Mouse (Mus musculus) heart, postnatal 0 days (tissue): ENCODE measurements at regions not wholly inside any gene's neighbourhood (a gene's known extent, or its start where the extent isn't known, plus 50 kb on each side); places are given as distances from the start of the nearest gene placed in this dataset.

Experiments
- ATAC-seq: fragments of 200-750 bp; cut with Nextera tagmentation; 2 replicates; pipeline ENCODE4 v1.8.0; 2017; ENCODE audit warnings: low read depth, moderate number of reproducible peaks, moderate library complexity; ENCODE audit not compliant: insufficient read depth
- DNase-seq: peaks from one replicate; pipeline ENCODE4 v3.0.0-alpha.2; 2016; ENCODE audit warnings: low spot score
- H3K27ac ChIP-seq: fragments of 300-500 bp; sonication (generic); 2 replicates; pipeline ENCODE4 v1.5.1; 2014; ENCODE audit warnings: low read depth, mild to moderate bottlenecking
- H3K27me3 ChIP-seq: fragments of 300-500 bp; sonication (generic); 2 replicates; pipeline ENCODE4 v1.6.1; 2014; ENCODE audit warnings: low read length, mixed read lengths; ENCODE audit not compliant: control insufficient read depth, insufficient read depth
- H3K36me3 ChIP-seq: fragments of 300-500 bp; sonication (generic); replicated peaks from 2 replicates; pipeline ENCODE4 v1.6.1; 2014; ENCODE audit warnings: low read length, mixed read lengths; ENCODE audit not compliant: control insufficient read depth, insufficient read depth
- H3K4me1 ChIP-seq: fragments of 300-500 bp; sonication (generic); 2 replicates; pipeline ENCODE4 v1.6.1; 2014; ENCODE audit warnings: antibody characterized with exemption; ENCODE audit not compliant: control insufficient read depth, insufficient read depth
- H3K4me2 ChIP-seq: fragments of 300-500 bp; sonication (generic); 2 replicates; pipeline ENCODE4 v1.6.1; 2014; ENCODE audit warnings: low read depth, mild to moderate bottlenecking, low read length, moderate library complexity
- H3K4me3 ChIP-seq: fragments of 300-500 bp; sonication (generic); 2 replicates; pipeline ENCODE4 v1.5.1; 2014; ENCODE audit warnings: low read depth, low read length
- H3K9ac ChIP-seq: fragments of 300-500 bp; sonication (generic); replicated peaks from 2 replicates; pipeline ENCODE4 v1.6.1; 2014; ENCODE audit warnings: low read depth, low read length, mixed read lengths
- H3K9me3 ChIP-seq: fragments of 300-500 bp; sonication (generic); replicated peaks from 2 replicates; pipeline ENCODE4 v1.6.1; 2016; ENCODE audit warnings: low read length; ENCODE audit not compliant: control insufficient read depth
- CTCF ChIP-seq: IDR thresholded peaks from 2 replicates; pipeline ENCODE4 v1.5.1; 2016; ENCODE audit warnings: antibody characterized with exemption, control low read depth, low read depth
- EP300 ChIP-seq: IDR thresholded peaks from 2 replicates; pipeline ENCODE4 v1.6.1; 2016; ENCODE audit warnings: antibody characterized with exemption, low read depth
- WGBS: fragments of 180-500 bp; shearing (Covaris S2); extraction: QIAGEN DNeasy Blood & Tissue Kit; methylation state at CpG from one replicate; pipeline ENCODE4 v1.1.7; 2014; 5-methylcytosine and 5-hydroxymethylcytosine counted together

- Histone ChIP-seq H3K4me2 (no peak overlapping the region), H3K4me3 (no peak overlapping the region), H3K9me3 (no peaks in the 10 kb centered on the region), H3K27ac (no peak overlapping the region), H3K9ac (no peak overlapping the region), H3K27me3 (no peaks in the 10 kb centered on the region), H3K36me3 (no peaks in the 10 kb centered on the region), H3K4me1 (no peaks in the 10 kb centered on the region)
- WGBS: 65% methylated on average over 7 of the region's 7 CpGs
- DNase-seq: no peak
- ATAC-seq: no peak
- TF ChIP-seq EP300 (no peak), CTCF (no peak)
Measured at GRCm38 (mm10) chr6:116906426-116907172, 189.9 kb upstream of the Tmem72 start.

GRCm38 (mm10) chr6:116910607-116911006 is 193.9 kb upstream of the Tmem72 start:
- TF ChIP-seq CTCF (no peak), EP300 (no peak)
- Histone ChIP-seq H3K27me3 (no peaks in the 10 kb centered on the region), H3K36me3 (no peaks in the 10 kb centered on the region), H3K4me1 (no peaks in the 10 kb centered on the region), H3K4me3 (no peak overlapping the region), H3K4me2 (no peak overlapping the region), H3K27ac (no peak overlapping the region), H3K9me3 (no peaks in the 10 kb centered on the region), H3K9ac (no peak overlapping the region)
- no peak for ATAC-seq
- DNase-seq: no peak
- whole genome bisulfite sequencing: 86% methylated on average over 7 of the region's 7 CpGs

GRCm38 (mm10) chr6:116912161-116912560 is 195.4 kb upstream of the Tmem72 start:
- Histone ChIP-seq H3K27ac (no peak overlapping the region), H3K4me2 (no peak overlapping the region), H3K36me3 (no peaks in the 10 kb centered on the region), H3K9ac (no peak overlapping the region), H3K4me1 (no peaks in the 10 kb centered on the region), H3K27me3 (no peaks in the 10 kb centered on the region), H3K4me3 (no peak overlapping the region), H3K9me3 (no peaks in the 10 kb centered on the region)
- TF ChIP-seq CTCF: no peak
- no peak for TF ChIP-seq EP300
- DNase-seq: no peak
- no peak for ATAC-seq
- WGBS: 56% methylated on average over 3 of the region's 3 CpGs

- Histone ChIP-seq H3K27ac (no peak overlapping the region), H3K9me3 (no peaks in the 10 kb centered on the region), H3K4me2 (no peak overlapping the region), H3K9ac (no peak overlapping the region), H3K36me3 (no peaks in the 10 kb centered on the region), H3K4me3 (no peak overlapping the region), H3K27me3 (no peaks in the 10 kb centered on the region), H3K4me1 (no peaks in the 10 kb centered on the region)
- WGBS: 53% methylated on average over 1 of the region's 1 CpGs
- TF ChIP-seq EP300 (no peak), CTCF (no peak)
- DNase-seq (no peak), ATAC-seq (no peak)
Measured at GRCm38 (mm10) chr6:116914073-116914472, 197.4 kb upstream of the Tmem72 start.

GRCm38 (mm10) chr6:116935024-116935423 is 218.3 kb upstream of the Tmem72 start:
- WGBS: 54% methylated on average over 3 of the region's 3 CpGs
- H3K36me3 ChIP-seq: no peaks in the 10 kb centered on the region
- no peak overlapping the region for H3K4me3 ChIP-seq
- no peaks in the 10 kb centered on the region for H3K27me3 ChIP-seq
- H3K4me2 ChIP-seq: no peak overlapping the region
- no peaks in the 10 kb centered on the region for H3K9me3 ChIP-seq
- no peak overlapping the region for H3K27ac ChIP-seq
- no peaks in the 10 kb centered on the region for H3K4me1 ChIP-seq
- ATAC-seq: no peak
- DNase-seq: no peak
- no peak overlapping the region for H3K9ac ChIP-seq
- TF ChIP-seq EP300 (no peak), CTCF (no peak)

- WGBS: 70% methylated on average over 9 of the region's 9 CpGs
- Histone ChIP-seq H3K9ac (no peak overlapping the region), H3K4me2 (no peak overlapping the region), H3K27ac (no peak overlapping the region), H3K4me1 (no peaks in the 10 kb centered on the region), H3K27me3 (no peaks in the 10 kb centered on the region), H3K9me3 (no peaks in the 10 kb centered on the region), H3K36me3 (no peaks in the 10 kb centered on the region), H3K4me3 (no peak overlapping the region)
- ATAC-seq (no peak), DNase-seq (no peak)
- TF ChIP-seq CTCF: no peak
- no peak for TF ChIP-seq EP300
Measured at GRCm38 (mm10) chr6:116941576-116941975, 224.9 kb upstream of the Tmem72 start.
